Mouse (Mus musculus) brain, embryonic 14.5 days (tissue): ENCODE data around the gene Ccdc187.

Source experiments
- CTCF ChIP-seq: fragments of 200-500 bp; IDR thresholded peaks from 2 replicates; pipeline ENCODE4 v1.5.1; 2012; ENCODE audit warnings: inconsistent platforms, mild to moderate bottlenecking, moderate library complexity, borderline replicate concordance; ENCODE audit not compliant: insufficient read depth, insufficient read length; ENCODE audit errors: extremely low read depth
- POLR2A ChIP-seq: fragments of 200-500 bp; IDR thresholded peaks from 2 replicates; pipeline ENCODE4 v1.6.1; 2012; ENCODE audit warnings: mild to moderate bottlenecking, inconsistent platforms, borderline replicate concordance; ENCODE audit not compliant: poor library complexity, insufficient read depth, insufficient read length, severe bottlenecking; ENCODE audit errors: extremely low read depth

DNA sequence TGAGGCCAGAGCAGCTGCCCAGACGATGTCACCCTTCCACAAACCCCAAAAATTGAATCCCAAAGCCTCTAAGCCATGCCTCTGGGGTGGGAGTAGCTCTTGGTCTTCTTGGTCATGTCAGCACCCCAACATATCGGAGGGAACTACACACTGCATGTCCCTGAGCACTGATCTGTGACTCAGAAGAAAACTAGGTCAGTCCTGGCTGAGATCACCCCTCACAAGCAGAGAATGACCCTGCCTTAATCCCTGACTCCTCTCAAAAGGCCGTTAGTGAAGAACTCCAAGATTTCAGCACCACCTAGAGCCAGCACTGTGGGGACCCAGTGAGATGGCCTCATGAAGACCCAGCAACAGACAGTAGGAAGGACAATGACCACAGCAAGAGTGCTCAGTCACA is 26.1 kb downstream of the Ccdc187 start:
- no peak for TF ChIP-seq CTCF
- no peak for TF ChIP-seq POLR2A
